Mouse (Mus musculus) heart, adult 8-10 months (tissue): ENCODE data around the gene Ccdc62. TPM values are rescaled to one million over a fixed set of nuclear protein-coding genes. Genes with fewer than 3 reads are reported as not detected.

Experiments used
- DNase-seq: peaks from one replicate; pipeline ENCODE4 v3.0.0; 2022; ENCODE audit warnings: low spot score
- total RNA-seq, 4 experiments: library from RNA; stranded (reverse); gene quantifications; 2 replicates each; pipeline ENCODE4 v1.2.4; 2022

The Ccdc62 gene
- 1 to 10 TPM in 3 of 4 experiments, under 1 TPM in 1; 0.60 to 3.8 (median 2.0) TPM for total RNA-seq

DNA sequence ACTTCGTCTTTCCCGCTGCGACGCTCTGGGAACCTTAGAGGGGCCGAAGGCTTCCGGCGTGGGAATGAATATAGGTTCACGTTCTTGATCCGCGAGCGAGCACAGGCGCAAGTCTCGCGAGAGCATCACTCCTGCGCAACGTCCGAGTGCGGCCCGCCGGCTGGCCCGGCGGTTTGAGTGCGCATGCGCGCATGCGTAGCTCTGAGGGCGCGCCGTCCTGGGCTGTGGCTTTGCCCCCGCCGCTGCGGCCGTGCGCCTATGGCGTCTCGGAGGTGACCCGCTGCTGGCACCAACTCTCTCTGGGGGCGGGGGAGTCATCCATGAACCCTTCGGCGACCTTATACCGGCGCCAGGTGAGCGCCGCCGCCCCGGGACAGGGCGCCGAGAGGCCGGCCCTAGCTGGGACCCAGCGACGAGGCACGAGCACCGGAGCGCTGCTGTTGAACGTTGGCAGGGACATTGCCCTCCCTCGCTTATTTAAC, at the start of gene Ccdc62:
Ccdc62 (plus strand) TSS at position 172 of the 482 bp plus-strand sequence.
- peak; percentile 90 for DNase-seq

DNA sequence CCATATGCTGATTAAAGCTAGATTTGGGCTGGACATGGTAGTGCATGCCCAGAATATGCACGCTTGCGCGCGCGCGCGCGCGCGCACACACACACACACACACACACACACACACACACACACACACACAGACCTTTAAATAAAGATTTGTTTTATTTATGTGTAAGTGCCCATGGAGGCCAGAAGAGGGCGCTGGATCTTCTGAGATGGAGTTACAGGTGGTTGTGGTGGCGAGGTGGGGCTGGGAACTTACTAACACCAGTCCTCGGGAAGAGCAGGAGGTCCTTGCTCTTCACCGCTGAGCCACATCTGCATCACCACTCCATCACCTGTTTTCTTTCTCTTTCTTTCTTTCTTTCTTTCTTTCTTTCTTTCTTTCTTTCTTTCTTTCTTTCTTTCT, 49.7 kb upstream of the Ccdc62 start:
- no peak for DNase-seq

GRCm38 (mm10) chr5:123883891-123884290, 46.6 kb upstream of the Ccdc62 start:
- DNase-seq: no peak

- no peak for DNase-seq
Measured at GRCm38 (mm10) chr5:123884332-123884731, 46.1 kb upstream of the Ccdc62 start.

- DNase-seq: no peak
Measured at GRCm38 (mm10) chr5:123886365-123886764, 44.1 kb upstream of the Ccdc62 start.

GRCm38 (mm10) chr5:123890312-123890711, 40.2 kb upstream of the Ccdc62 start:
- DNase-seq: no peak

DNA sequence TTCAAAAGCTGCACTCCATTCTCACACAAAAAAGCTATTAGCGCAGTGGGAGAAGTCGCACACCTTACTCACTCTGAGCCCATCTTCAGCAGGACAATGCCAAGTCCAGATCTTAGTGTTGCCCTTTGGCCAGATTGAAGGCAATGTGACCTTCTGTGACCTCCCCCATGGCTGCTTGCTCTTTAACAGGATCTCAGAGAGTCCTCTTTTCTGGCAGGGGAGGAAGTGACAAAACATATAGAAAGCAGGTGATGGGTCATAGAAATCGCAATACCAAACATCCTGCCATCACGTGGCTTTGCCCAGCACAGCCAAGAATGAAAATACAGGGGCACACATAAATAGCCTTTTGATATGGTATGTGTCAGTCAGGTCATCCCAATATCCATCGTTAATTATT, 39.5 kb upstream of the Ccdc62 start:
- no peak for DNase-seq

DNA sequence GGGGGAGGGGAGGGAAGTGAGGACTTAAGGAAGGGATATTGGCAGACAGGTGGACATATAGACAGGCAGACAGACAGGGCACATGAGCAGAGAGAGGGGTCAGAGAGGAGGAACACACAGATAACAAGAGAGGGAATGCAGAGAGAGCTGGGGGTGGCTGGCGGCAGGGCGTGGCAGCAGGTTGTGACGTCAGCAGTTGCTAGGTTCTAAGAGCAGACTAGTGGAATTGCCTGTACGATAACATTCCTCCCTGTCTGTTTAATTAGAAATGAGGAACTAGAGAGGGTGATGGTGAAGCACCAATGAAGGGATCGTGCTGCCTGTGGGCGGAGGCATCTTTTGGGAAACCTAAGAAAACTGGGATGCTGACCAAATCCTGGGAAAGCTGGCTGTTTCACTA, 38.8 kb upstream of the Ccdc62 start:
- no peak for DNase-seq

GRCm38 (mm10) chr5:123893520-123893919, 37.0 kb upstream of the Ccdc62 start:
- DNase-seq: no peak

DNA sequence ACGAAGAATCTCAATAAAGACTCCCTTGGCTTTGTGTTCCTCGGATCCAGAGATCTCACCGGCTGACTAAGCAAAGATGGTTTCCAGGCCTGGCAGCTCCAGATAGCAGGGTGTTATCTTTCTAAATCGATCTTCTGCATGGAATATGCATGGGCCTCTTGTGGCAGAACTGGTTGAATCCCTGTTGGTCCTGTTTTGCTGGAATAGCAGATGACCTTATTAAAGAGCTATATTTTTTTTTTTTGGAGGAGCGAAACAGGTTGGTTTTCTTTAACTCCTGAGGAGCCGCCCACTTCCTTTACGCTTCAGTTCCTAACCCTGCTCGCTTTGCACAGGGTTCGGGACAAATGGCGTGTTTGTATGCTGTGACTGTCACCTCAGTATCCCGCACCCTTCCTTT, 34.1 kb upstream of the Ccdc62 start:
- DNase-seq: no peak

GRCm38 (mm10) chr5:123897352-123897751, 33.1 kb upstream of the Ccdc62 start:
- no peak for DNase-seq

GRCm38 (mm10) chr5:123904059-123904672, 26.3 kb upstream of the Ccdc62 start:
- no peak for DNase-seq

DNA sequence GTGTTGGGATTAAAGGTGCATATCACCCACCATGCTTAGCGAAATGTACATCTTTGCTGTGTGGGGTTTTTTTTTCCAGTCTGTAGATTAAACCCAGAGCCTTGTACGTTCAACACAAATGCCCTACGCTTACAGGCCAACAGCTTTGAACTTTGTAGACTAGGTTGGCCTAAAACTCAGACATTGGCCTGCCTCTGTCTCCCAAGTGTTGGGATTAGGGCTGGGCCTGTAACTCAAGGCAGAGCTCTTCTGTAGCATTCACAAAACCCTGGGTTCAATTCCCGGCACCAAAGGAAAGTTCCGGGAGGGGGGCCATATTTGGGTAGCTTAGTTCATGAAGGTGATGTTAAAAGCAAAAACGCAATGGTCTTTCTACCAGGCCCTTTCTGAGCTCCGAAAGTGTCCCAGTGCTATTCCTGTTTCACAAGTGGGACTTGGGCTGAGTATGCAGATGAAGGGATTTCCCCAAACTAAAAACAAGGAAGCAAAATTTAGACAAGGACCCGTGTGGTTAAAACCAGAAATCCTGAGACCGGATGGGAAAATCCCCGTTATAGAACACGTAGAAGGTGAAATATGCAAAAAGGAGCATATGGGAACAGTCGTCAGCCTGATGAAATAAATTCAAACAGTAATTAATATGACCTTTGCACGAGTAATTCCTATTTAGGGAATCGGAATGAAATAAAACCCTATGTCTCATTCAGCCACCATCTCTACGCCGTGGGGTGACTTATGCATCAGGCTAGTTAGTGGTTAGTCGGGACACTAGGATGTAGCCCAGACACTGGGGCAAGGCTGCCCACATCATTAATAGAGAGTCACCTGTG, 24.1 kb upstream of the Ccdc62 start:
- DNase-seq: no peak

DNA sequence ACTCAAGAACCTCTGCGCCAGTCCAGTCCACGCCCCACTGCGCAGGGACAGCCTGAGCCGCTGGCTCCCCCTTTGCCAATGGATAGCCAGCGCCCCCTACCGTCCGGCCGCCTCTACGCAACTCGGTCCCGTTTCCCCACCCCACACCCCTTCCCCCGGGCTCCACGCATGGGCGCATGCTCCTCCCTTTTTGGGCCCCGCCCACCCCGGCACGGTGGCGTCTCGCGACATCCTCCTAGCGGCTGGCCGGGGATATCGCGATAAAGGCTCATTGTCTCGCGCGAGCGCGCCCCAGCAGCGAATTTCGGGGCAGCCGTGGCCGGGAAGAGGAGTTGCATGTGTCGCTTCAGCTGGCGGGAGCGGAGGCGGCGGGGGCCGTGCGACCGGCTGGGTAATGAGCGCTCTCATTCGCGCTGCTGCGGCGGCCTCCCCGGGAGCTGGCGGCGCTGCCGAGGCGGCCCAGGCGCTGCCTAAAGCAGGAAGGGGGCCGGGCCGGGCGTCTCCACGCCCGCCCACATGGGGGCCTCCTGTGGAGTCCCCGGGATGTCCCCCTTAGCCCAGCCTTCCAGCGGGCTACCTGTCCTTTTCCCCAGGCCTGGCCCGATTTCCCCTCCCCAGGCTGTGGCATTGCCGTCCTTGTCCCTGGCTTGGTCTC, 23.4 kb upstream of the Ccdc62 start, which contains the start of gene Denr:
Denr (plus strand) TSS at position 200 of the 655 bp plus-strand sequence.
- DNase-seq: peak; percentile 98

DNA sequence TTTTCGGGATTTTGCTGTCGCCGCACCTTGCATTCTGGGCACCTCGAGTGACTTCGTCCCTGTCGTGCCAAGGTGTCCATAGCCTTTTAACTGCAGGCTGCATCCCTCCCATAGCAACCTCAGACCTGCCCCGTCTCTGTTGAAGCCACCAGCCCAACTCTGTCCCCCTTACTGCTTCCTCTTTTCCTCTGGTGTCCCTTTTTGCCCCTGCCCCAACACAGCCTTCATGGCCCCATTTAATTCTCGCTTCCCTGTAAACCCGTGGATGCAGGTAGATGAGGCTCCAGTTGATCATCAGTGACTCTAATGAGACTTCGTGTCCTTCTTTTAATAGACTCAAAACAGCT, 22.9 kb upstream of the Ccdc62 start:
- no peak for DNase-seq

- no peak for DNase-seq
Measured at GRCm38 (mm10) chr5:123914852-123915251, 15.6 kb upstream of the Ccdc62 start.

- no peak for DNase-seq
Measured at GRCm38 (mm10) chr5:123922112-123922511, 8.4 kb upstream of the Ccdc62 start.

DNA sequence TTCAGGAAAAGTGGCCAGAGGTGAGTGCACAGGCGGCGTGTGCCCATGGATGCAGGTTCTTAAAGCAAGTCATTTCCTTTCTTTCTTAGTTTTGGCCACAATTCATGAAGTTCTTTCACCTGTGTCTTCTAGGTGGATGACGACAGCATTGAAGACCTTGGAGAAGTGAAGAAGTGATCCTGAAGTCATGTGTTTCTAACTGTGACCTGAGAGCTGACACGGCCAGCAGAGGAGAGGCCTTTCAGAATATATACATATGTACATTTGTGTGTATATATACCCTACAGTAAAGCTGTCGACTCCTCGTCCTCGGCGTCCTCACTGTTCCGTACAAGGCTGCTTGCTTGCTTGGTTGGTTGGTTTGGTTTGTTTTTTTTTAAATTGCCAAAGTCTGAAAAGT, 3.4 kb upstream of the Ccdc62 start, which contains the start of gene Gm43518:
Gm43518 (plus strand) TSS at position 301 of the 400 bp plus-strand sequence.
- DNase-seq: no peak

DNA sequence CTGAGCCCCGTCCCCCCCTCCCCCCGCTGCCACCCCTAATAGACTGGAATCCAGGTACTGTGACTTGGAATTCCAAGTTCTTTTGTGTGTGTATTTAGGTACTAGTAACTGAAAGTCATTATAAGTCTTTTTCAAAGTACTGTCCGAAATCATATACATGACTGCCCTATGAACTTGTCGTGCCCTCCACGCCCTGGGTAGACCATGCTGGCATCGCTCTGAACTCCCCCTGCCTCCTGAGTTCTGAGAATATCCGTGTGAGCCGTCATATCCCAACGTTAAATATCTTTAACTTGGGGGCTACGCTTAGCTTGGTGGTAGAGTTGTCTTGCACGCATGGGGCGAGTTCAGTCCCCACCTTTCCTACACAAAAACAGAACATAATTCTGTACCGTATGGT, 652 bp downstream of the Ccdc62 start:
- DNase-seq: no peak

- no peak for DNase-seq
Measured at GRCm38 (mm10) chr5:123932927-123933326, 2.4 kb downstream of the Ccdc62 start.

- DNase-seq: no peak
Measured at GRCm38 (mm10) chr5:123933556-123933955, 3.1 kb downstream of the Ccdc62 start.

DNA sequence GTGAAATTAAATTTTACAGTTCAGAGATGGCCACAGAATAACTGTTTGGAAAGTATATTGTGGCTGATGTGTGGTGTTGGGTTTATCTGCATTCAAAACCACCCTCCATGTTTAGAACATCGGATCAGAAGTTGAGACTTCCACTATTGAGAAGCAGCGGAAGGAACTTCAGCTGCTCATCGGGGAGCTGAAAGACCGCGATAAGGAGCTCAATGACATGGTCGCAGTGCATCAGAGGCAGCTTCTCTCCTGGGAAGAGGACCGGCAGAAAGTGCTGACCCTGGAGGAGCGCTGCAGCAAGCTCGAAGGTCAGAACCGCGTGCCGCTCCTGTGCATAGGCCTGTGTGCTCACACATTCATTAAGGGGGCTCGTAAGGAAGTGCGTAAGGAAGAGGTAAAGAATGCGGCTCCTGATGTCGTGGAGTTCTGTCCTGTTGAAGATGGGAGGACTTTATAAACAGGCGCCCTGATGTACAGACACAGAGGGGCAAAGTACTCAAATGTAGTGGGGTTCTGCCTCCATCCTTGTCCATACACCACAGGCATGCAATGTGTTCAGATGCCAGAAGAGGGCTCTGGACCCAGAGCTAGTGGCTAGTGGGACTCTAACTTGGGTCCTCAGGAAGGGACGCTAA, 3.6 kb downstream of the Ccdc62 start:
- no peak for DNase-seq
